Mouse (Mus musculus): ENCODE data around the gene BC005624.

DNA sequence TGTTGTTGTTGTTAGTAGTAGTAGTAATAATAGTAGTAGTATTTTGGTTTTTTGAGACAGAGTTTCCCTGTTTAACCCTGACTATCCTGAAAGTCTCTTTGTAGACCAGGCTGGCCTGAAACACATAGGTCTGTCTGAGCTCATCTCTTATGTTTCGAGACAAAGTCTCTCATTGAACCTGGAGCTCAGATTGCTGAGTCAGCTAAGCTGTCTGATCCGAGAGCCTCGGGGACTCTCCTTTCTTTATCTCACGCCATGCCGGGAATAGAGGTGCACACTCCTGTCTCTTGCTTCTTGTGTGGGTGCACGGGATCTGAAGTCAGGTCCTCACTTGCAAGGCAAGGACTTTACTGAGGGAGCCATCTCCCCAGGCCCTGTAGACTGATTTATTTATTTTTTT, 49.0 kb downstream of the BC005624 start:
- TF ChIP-seq CTCF (IDR thresholded peaks at IDR 0.05; ENCODE audit: low read depth, low read length): no peak
- TF ChIP-seq POLR2AphosphoS5 (IDR thresholded peaks at IDR 0.05; ENCODE audit: insufficient replicate concordance, low read depth, low read length): no peak
- no peak for TF ChIP-seq GATA1 (IDR thresholded peaks at IDR 0.05; ENCODE audit: borderline replicate concordance, low read length)
- no peak for TF ChIP-seq TAL1 (conservative IDR thresholded peaks at IDR 0.05; ENCODE audit: low read depth, low read length)
- no peak for TF ChIP-seq GATA2 (IDR thresholded peaks at IDR 0.05; ENCODE audit: borderline replicate concordance, low read depth, low read length)

Data from G1E (cell line).